Mouse (Mus musculus) bone marrow, adult 2 months (tissue): ENCODE data around the gene Zap70. TPM values are rescaled to one million over a fixed set of nuclear protein-coding genes. Genes with fewer than 3 reads are reported as not detected.

ENCODE experiments used
- H3K27ac ChIP-seq: fragments of 200-500 bp; 2 replicates; pipeline ENCODE4 v1.5.1; 2012; ENCODE audit warnings: low read depth, mild to moderate bottlenecking, control low read depth, inconsistent platforms, low read length; ENCODE audit not compliant: control insufficient read depth, poor library complexity, insufficient read depth
- H3K4me1 ChIP-seq: fragments of 200-500 bp; 2 replicates; pipeline ENCODE4 v1.6.1; 2011; ENCODE audit warnings: low read length; ENCODE audit not compliant: control insufficient read depth, insufficient read depth
- H3K4me3 ChIP-seq: fragments of 200-500 bp; replicated peaks from 2 replicates; pipeline ENCODE3; 2011; ENCODE audit warnings: mild to moderate bottlenecking, low read depth, low read length, control low read depth; ENCODE audit not compliant: control insufficient read depth
- CTCF ChIP-seq: fragments of 200-500 bp; IDR thresholded peaks from 2 replicates; pipeline ENCODE4 v1.5.1; 2011; ENCODE audit warnings: low read length, control low read depth; ENCODE audit not compliant: control insufficient read depth, insufficient read depth
- POLR2A ChIP-seq: fragments of 200-500 bp; IDR thresholded peaks from 2 replicates; pipeline ENCODE4 v1.6.1; 2011; ENCODE audit warnings: low read depth, mild to moderate bottlenecking, control low read depth, low read length, borderline replicate concordance; ENCODE audit not compliant: control insufficient read depth
- WGBS: fragments of 180-500 bp; shearing (Covaris S2); methylation state at CpG from one replicate; pipeline ENCODE4 v1.1.7; 2018; 5-methylcytosine and 5-hydroxymethylcytosine counted together
- polyA plus RNA-seq: library from polyadenylated mRNA; stranded (reverse); fragments of >200 nt; gene quantifications from 2 replicates; pipeline ENCODE4 v1.2.4, GENCODE M21; 2011; ENCODE audit warnings: low replicate concordance; ENCODE audit not compliant: missing spikeins, insufficient read depth, insufficient read length

Gene Zap70
- polyA plus RNA-seq, 1 experiment: 5.3 TPM

DNA sequence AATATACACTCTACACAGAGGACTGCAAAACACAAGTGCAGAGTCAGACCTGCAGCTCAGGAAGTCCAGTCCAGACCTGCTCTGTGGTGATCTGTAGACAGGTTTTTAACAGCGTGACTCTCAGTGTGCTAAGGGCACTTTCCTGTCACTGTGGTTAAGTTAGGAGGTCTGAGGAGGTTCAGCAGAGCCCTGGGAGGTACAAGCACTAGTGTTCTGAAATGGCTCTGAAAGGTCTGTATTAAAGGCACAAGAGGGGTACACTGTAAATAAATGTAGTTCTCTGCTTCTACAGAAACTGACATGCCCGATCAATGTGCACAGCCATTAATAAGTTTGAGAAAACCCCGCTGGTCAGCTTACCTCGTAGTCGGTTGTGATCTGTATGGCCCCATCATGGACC is 62.8 kb downstream of the Zap70 start:
- Histone ChIP-seq H3K4me3 (no peak overlapping the region), H3K4me1 (no peaks in the 10 kb centered on the region), H3K27ac (no peak overlapping the region)
- TF ChIP-seq CTCF: no peak
- TF ChIP-seq POLR2A: no peak
- 86% methylated on average over 5 of the region's 5 CpGs for WGBS

DNA sequence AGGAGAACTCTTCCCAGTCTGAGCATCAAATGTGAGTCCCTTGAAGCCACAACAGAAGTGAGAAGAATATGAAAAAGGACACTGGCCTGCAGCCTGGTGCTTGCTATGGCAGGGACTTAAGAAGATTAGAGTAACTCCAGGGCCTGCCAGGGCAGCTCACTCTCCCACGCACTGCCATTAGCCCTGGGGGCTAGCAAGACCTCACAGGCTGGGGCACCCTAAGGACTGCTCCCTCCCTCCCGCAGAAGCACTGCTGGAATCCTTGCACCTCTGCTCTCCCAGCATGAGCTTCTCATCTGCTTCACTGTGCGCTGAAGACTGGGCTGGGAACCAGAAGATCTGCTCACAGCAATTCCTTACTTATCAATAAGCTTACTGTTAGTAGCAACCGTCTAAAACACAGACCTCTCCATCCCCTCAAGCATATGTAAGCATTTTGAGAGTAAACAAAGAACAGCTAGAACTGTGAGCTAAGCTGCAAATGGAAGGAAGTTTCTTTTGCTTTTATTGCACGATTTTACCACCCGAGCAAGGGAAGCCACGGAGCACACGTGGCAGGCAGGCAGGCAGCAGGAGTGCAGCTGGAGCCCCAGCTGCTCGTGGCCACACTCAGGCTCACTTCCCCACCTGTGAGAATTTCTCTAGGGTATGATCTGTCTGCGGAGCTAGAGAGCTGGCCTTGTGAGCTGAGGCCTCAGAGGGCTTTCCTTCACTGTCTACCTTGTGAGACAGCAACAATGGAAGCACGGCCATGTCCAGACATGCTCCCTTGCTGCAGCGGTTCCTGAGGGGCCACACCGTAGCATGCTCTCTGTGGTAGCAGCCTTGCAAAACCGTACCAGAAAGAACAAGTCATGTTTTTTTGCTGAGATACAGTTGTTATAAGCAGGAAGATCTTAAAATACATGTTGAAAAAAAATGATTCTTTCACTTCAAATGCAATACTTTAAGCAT is 69.6 kb downstream of the Zap70 start:
- no peak overlapping the region for H3K4me3 ChIP-seq
- 59% methylated on average over 14 of the region's 14 CpGs for WGBS
- no peak overlapping the region for H3K27ac ChIP-seq
- peaks cover 3% of the 10 kb centered on the region; the same call in 1 of the 2 replicates for H3K4me1 ChIP-seq
- TF ChIP-seq POLR2A (no peak), CTCF (no peak)

Other genes starting within 250 kb of the Zap70 start
- 3.9 and 10.9 TPM in 2 replicates for gene Cnnm3, start 249.9 kb upstream of the Zap70 start, polyA plus RNA-seq
- gene Ankrd23, start 224.9 kb upstream of the Zap70 start, polyA plus RNA-seq: 4.4 and 18.0 TPM in 2 replicates
- 5.7 TPM in 1 of 2 replicates, not detected in the other for gene Gm42417, start 222.4 kb upstream of the Zap70 start, polyA plus RNA-seq
- gene Ankrd39, start 214.4 kb upstream of the Zap70 start, polyA plus RNA-seq: 2.2 and 3.5 TPM in 2 replicates
- gene Sema4c, start 203.4 kb upstream of the Zap70 start, polyA plus RNA-seq: 2.4 and 4.8 TPM in 2 replicates
- gene Fam178b, start 78.6 kb upstream of the Zap70 start, polyA plus RNA-seq: 1.5 TPM in 1 of 2 replicates, not detected in the other
- gene Cox5b, start 70.3 kb upstream of the Zap70 start, polyA plus RNA-seq: 390 and 471 TPM in 2 replicates
- not detected in 2 replicates for gene 4933424G06Rik, start 51.6 kb upstream of the Zap70 start, polyA plus RNA-seq
- 19.0 and 47.5 TPM in 2 replicates for gene Actr1b, start 47.4 kb upstream of the Zap70 start, polyA plus RNA-seq
- 14.3 and 46.6 TPM in 2 replicates for gene Tmem131, start 181.9 kb downstream of the Zap70 start, polyA plus RNA-seq